Mouse (Mus musculus) CH12.LX (cell line): ENCODE results near the gene Scel. TPM values are rescaled to one million over a fixed set of nuclear protein-coding genes. Genes with fewer than 3 reads are reported as not detected.

Experiments used
- DNase-seq: peaks from one replicate; pipeline ENCODE4 v3.0.0-alpha.2; 2013; ENCODE audit errors: extremely low read depth
- H3K27ac ChIP-seq: 2 replicates; pipeline ENCODE4 v1.5.1; 2012; ENCODE audit warnings: low read depth, mild to moderate bottlenecking, control low read depth, moderate library complexity; ENCODE audit not compliant: insufficient read depth
- H3K27me3 ChIP-seq: replicated peaks from 2 replicates; pipeline ENCODE3; 2012; ENCODE audit warnings: inconsistent platforms
- H3K36me3 ChIP-seq, 2 experiments: replicated peaks in 1 of 2; 2 replicates each; pipeline versions ENCODE3 to v1.6.1; 2012; ENCODE audit warnings: inconsistent platforms in 1 of 2, low read length in 1 of 2, mild to moderate bottlenecking in 1 of 2, mixed read lengths in 1 of 2, moderate library complexity in 1 of 2; ENCODE audit not compliant: control insufficient read depth in 1 of 2, insufficient read depth in 1 of 2
- H3K4me1 ChIP-seq, 2 experiments: 2 replicates each; pipeline ENCODE4 v1.6.1; 2012; ENCODE audit warnings: inconsistent platforms in 1 of 2, moderate library complexity in 1 of 2; ENCODE audit not compliant: insufficient read depth in 2 of 2, control insufficient read depth in 1 of 2
- H3K4me2 ChIP-seq: 2 replicates; pipeline ENCODE4 v1.6.1; 2012; ENCODE audit warnings: low read depth, mild to moderate bottlenecking, control low read depth; ENCODE audit not compliant: poor library complexity, insufficient read depth, severe bottlenecking
- H3K4me3 ChIP-seq, 3 experiments: fragments of 150-350 bp in 1 of 3; sonication (generic) in 1 of 3; replicated peaks in 1 of 3; 2 replicates each; pipeline versions ENCODE3 to v1.5.1; 2011 to 2012; ENCODE audit warnings: low read depth in 2 of 3, low read length in 2 of 3, mild to moderate bottlenecking in 2 of 3, moderate library complexity in 2 of 3, control low read depth in 1 of 3, improper control_type of control experiment in 1 of 3, inconsistent platforms in 1 of 3, mixed read lengths in 1 of 3; ENCODE audit not compliant: poor library complexity in 1 of 3
- H3K79me2 ChIP-seq: replicated peaks from 2 replicates; pipeline ENCODE4 v1.6.1; 2012; ENCODE audit warnings: mild to moderate bottlenecking, moderate library complexity; ENCODE audit not compliant: control insufficient read depth, poor library complexity, insufficient read depth, severe bottlenecking; ENCODE audit errors: extremely low read depth
- H3K9ac ChIP-seq: 2 replicates; pipeline ENCODE4 v1.6.1; 2012; ENCODE audit warnings: low read depth, mild to moderate bottlenecking, control low read depth, moderate library complexity; ENCODE audit not compliant: insufficient read depth
- H3K9me3 ChIP-seq: replicated peaks from 2 replicates; pipeline ENCODE3; 2012; ENCODE audit warnings: low read length, inconsistent platforms, mixed read lengths
- BHLHE40 ChIP-seq: IDR thresholded peaks from 2 replicates; pipeline ENCODE4 v1.6.1; 2011; ENCODE audit warnings: mild to moderate bottlenecking, low read depth, low read length, improper control_type of control experiment
- EP300 ChIP-seq: IDR thresholded peaks from 2 replicates; pipeline ENCODE4 v1.6.1; 2011; ENCODE audit warnings: low read length, improper control_type of control experiment
- GABPA ChIP-seq: IDR thresholded peaks from 2 replicates; pipeline ENCODE4 v1.6.1; 2012; ENCODE audit warnings: low read depth, low read length, improper control_type of control experiment, inconsistent platforms; ENCODE audit not compliant: insufficient replicate concordance
- HCFC1 ChIP-seq: IDR thresholded peaks from 2 replicates; pipeline ENCODE4 v1.6.1; 2012; ENCODE audit warnings: low read depth, mild to moderate bottlenecking, inconsistent platforms, low read length, improper control_type of control experiment
- IRF4 ChIP-seq: IDR thresholded peaks from 2 replicates; pipeline ENCODE4 v1.6.1; 2014; ENCODE audit warnings: low read depth, mild to moderate bottlenecking, inconsistent platforms, low read length, improper control_type of control experiment
- JUN ChIP-seq: IDR thresholded peaks from 2 replicates; pipeline ENCODE4 v1.6.1; 2011; ENCODE audit warnings: low read depth, mild to moderate bottlenecking, low read length, improper control_type of control experiment, moderate library complexity; ENCODE audit not compliant: insufficient read depth
- KAT2A ChIP-seq: IDR thresholded peaks from 2 replicates; pipeline ENCODE4 v1.6.1; 2012; ENCODE audit warnings: low read length, improper control_type of control experiment, inconsistent platforms; ENCODE audit not compliant: insufficient replicate concordance
- MAFK ChIP-seq: IDR thresholded peaks from 2 replicates; pipeline ENCODE4 v1.6.1; 2011; ENCODE audit warnings: low read length, improper control_type of control experiment; ENCODE audit not compliant: insufficient replicate concordance
- MAX ChIP-seq: IDR thresholded peaks from 2 replicates; pipeline ENCODE4 v1.6.1; 2011; ENCODE audit warnings: low read length, improper control_type of control experiment
- MAZ ChIP-seq: IDR thresholded peaks from 2 replicates; pipeline ENCODE4 v1.6.1; 2012; ENCODE audit warnings: low read depth, mild to moderate bottlenecking, inconsistent platforms, low read length, improper control_type of control experiment, moderate library complexity
- MXI1 ChIP-seq: IDR thresholded peaks from 2 replicates; pipeline ENCODE4 v1.6.1; 2011; ENCODE audit warnings: mild to moderate bottlenecking, low read depth, low read length, improper control_type of control experiment
- MYC ChIP-seq: IDR thresholded peaks from 2 replicates; pipeline ENCODE4 v1.6.1; 2011; ENCODE audit warnings: low read depth, mild to moderate bottlenecking, improper control_type of control experiment, low read length
- NELFE ChIP-seq: IDR thresholded peaks from 2 replicates; pipeline ENCODE4 v1.6.1; 2011; ENCODE audit warnings: low read depth, low read length, improper control_type of control experiment
- NRF1 ChIP-seq: IDR thresholded peaks from 2 replicates; pipeline ENCODE4 v1.6.1; 2014; ENCODE audit warnings: low read depth, mild to moderate bottlenecking, inconsistent platforms, low read length, improper control_type of control experiment, moderate library complexity
- PAX5 ChIP-seq: IDR thresholded peaks from 2 replicates; pipeline ENCODE4 v1.6.1; 2012; ENCODE audit warnings: low read length, inconsistent platforms, mixed read lengths
- POLR2A ChIP-seq: IDR thresholded peaks from 2 replicates; pipeline ENCODE4 v1.6.1; 2011; ENCODE audit warnings: low read depth, mild to moderate bottlenecking, improper control_type of control experiment, low read length
- POLR2AphosphoS2 ChIP-seq: IDR thresholded peaks from 2 replicates; pipeline ENCODE4 v1.6.1; 2011; ENCODE audit warnings: low read depth, low read length, improper control_type of control experiment
- RCOR1 ChIP-seq: conservative IDR thresholded peaks from 2 replicates; pipeline ENCODE4 v1.6.1; 2012; ENCODE audit warnings: low read depth, mild to moderate bottlenecking, inconsistent platforms, low read length, improper control_type of control experiment
- SIN3A ChIP-seq: IDR thresholded peaks from 2 replicates; pipeline ENCODE4 v1.6.1; 2012; ENCODE audit warnings: low read length, improper control_type of control experiment, inconsistent platforms
- SMC3 ChIP-seq: IDR thresholded peaks from 2 replicates; pipeline ENCODE4 v1.6.1; 2011; ENCODE audit warnings: low read depth, low read length, improper control_type of control experiment
- TBP ChIP-seq: conservative IDR thresholded peaks from 2 replicates; pipeline ENCODE4 v1.6.1; 2011; ENCODE audit warnings: low read depth, low read length, improper control_type of control experiment
- UBTF ChIP-seq: IDR thresholded peaks from 2 replicates; pipeline ENCODE4 v1.6.1; 2012; ENCODE audit warnings: low read depth, mild to moderate bottlenecking, inconsistent platforms, low read length, improper control_type of control experiment, moderate library complexity
- USF1 ChIP-seq: IDR thresholded peaks from 2 replicates; pipeline ENCODE4 v1.6.1; 2014; ENCODE audit warnings: low read depth, mild to moderate bottlenecking, inconsistent platforms, low read length, improper control_type of control experiment
- USF2 ChIP-seq: conservative IDR thresholded peaks from 2 replicates; pipeline ENCODE4 v1.6.1; 2011; ENCODE audit warnings: low read depth, low read length, improper control_type of control experiment
- ZC3H11A ChIP-seq: IDR thresholded peaks from 2 replicates; pipeline ENCODE4 v1.6.1; 2012; ENCODE audit warnings: low read depth, mild to moderate bottlenecking, inconsistent platforms, low read length, improper control_type of control experiment
- ZKSCAN1 ChIP-seq: IDR thresholded peaks from 2 replicates; pipeline ENCODE4 v1.6.1; 2012; ENCODE audit warnings: low read depth, inconsistent platforms, low read length, improper control_type of control experiment, borderline replicate concordance
- ZMIZ1 ChIP-seq: IDR thresholded peaks from 2 replicates; pipeline ENCODE4 v1.6.1; 2012; ENCODE audit warnings: low read depth, mild to moderate bottlenecking, inconsistent platforms, low read length, improper control_type of control experiment
- dilution Hi-C: fragments of 300-500 bp; cut with MboI; formaldehyde crosslinking; loops from 2 replicates; pipeline ENCODE4 v1.14.3; 2020; ENCODE audit warnings: low sequenced_read_pairs; ENCODE audit not compliant: extremely low pct_unique_long_range_greater_than_20kb, extremely low pct_ligation_motif_present
- in situ Hi-C: fragments of 300-500 bp; cut with MboI; formaldehyde crosslinking; loops from 3 replicates; pipeline ENCODE4 v1.14.3; 2019; ENCODE audit warnings: low sequenced_read_pairs, low pct_ligation_motif_present, low pct_unique_long_range_greater_than_20kb, mixed read lengths
- polyA plus RNA-seq: library from polyadenylated mRNA; unstranded; fragments of >175 nt; gene quantifications from 2 replicates; pipeline ENCODE4 v1.2.1, GENCODE M21; 2012; ENCODE audit warnings: low read depth; ENCODE audit not compliant: insufficient read length
- total RNA-seq, 2 experiments: library from RNA; depleted of rRNA; stranded (reverse); fragments of 300-350 nt in 1 of 2; fragments of >200 nt in 1 of 2; gene quantifications; 2 replicates each; pipeline ENCODE4 v1.2.3; 2012 to 2014

Scel gene
- total and polyA plus RNA-seq, 3 experiments: 0.04 to 0.31 (median 0.31) TPM

DNA sequence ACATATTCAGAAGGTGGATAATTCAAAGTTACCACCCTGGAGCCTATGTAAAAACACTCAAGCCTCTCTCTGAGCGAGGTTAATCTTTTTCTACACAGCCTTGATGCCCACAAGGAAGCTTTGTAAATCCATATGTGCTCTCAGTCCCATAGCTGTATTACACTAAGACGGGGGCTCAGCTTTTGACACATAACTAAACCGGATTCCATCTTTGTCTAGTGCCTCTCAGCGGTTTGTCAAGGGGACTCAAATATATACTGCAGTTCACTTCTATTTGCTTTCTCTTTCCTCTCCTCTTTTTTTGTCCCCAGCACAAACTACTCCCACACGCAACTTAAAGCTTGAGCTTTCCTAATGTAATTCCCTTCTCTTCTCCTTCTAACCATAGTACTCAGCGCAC is 113.0 kb downstream of the Scel start:
- in situ Hi-C loops: no loop called here
- peaks cover 0 to 3% of the 10 kb centered on the region in 2 experiments; a peak in 2 of 4 replicates for H3K4me1 ChIP-seq
- dilution Hi-C loops: no loop called here
- no peak for TF ChIP-seq NRF1
- TF ChIP-seq IRF4: no peak
- TF ChIP-seq GABPA: no peak
- no peak for TF ChIP-seq HCFC1
- TF ChIP-seq KAT2A: no peak
- TF ChIP-seq USF1: no peak
- no peak for TF ChIP-seq NELFE
- TF ChIP-seq MYC: no peak
- TF ChIP-seq MAZ: no peak
- TF ChIP-seq USF2: no peak
- no peak for TF ChIP-seq SIN3A
- no peak for TF ChIP-seq EP300
- TF ChIP-seq MAFK: no peak
- TF ChIP-seq POLR2AphosphoS2: no peak
- TF ChIP-seq JUN: no peak
- TF ChIP-seq BHLHE40: no peak
- no peak for TF ChIP-seq RCOR1
- TF ChIP-seq UBTF: no peak
- TF ChIP-seq POLR2A: no peak
- TF ChIP-seq, all 38 proteins: peak for 0
- Histone ChIP-seq H3K9ac (no peak overlapping the region), H3K4me3 (no peak overlapping the region), H3K27ac (no peak overlapping the region), H3K27me3 (no peaks in the 10 kb centered on the region), H3K36me3 (no peaks in the 10 kb centered on the region), H3K9me3 (no peaks in the 10 kb centered on the region), H3K4me2 (no peak overlapping the region), H3K79me2 (no peaks in the 10 kb centered on the region)
- DNase-seq: no peak

DNA sequence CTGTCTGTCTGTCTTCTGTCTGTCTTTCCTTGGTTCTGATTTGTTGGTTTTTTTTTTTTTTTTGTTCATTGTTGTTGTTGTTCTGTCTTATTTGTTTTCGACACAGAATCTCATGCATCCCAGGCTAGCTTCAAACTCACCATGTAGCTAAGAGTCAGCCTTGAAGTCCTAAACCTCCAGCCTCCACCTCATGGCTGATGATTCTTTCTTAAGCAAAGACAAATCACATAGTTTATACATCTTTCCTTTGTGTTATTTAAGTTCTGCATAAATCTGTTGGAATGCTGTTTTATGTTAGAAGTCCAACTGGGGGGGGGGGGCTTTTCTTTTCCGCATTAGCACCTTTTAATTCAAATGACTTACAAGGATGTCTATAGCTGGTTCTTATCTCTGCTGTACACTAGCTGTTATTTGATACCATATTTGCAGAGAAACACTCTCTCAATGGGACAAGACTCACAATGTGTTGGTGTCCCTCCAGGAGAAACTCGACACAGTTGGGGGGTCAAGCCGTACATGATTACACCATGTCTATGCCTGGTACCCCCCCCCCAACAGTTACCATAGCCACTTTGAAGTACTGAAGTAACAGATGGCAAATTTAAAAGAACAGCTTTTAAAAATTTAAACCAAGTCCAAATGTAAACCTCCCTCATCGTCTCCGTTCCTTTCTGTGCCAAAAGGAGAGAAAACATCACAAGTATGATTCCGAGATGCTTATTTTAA is 116.7 kb downstream of the Scel start:
- no peak overlapping the region for H3K4me3 ChIP-seq
- H3K4me1 ChIP-seq: no peaks in the 10 kb centered on the region
- H3K9me3 ChIP-seq: no peaks in the 10 kb centered on the region
- H3K27ac ChIP-seq: no peak overlapping the region
- H3K4me2 ChIP-seq: no peak overlapping the region
- TF ChIP-seq NRF1 (no peak), ZMIZ1 (no peak), POLR2AphosphoS2 (no peak), PAX5 (no peak), MAX (no peak), TBP (no peak), MAFK (no peak), SMC3 (no peak), MXI1 (no peak), RCOR1 (no peak), ZC3H11A (no peak), ZKSCAN1 (no peak), USF1 (no peak)
- dilution Hi-C loops: no loop called here
- H3K36me3 ChIP-seq: no peaks in the 10 kb centered on the region
- H3K79me2 ChIP-seq: no peaks in the 10 kb centered on the region
- no peak overlapping the region for H3K9ac ChIP-seq
- in situ Hi-C loops: no loop called here
- no peak for DNase-seq
- no peaks in the 10 kb centered on the region for H3K27me3 ChIP-seq
